Mouse (Mus musculus) layer of hippocampus, postnatal 14 days (tissue): ENCODE results near the gene Olfr1377. TPM values are rescaled to one million over a fixed set of nuclear protein-coding genes. Genes with fewer than 3 reads are reported as not detected.

Source experiments
- total RNA-seq, 2 experiments: library from RNA; stranded (reverse); gene quantifications; 2 replicates each; pipeline ENCODE4 v1.2.3; 2021

The Olfr1377 gene
- total RNA-seq, 2 experiments from 2014 or later = not detected

Other genes starting within 250 kb of the Olfr1377 start
- gene Zfp354c, start 154.2 kb upstream of the Olfr1377 start, total RNA-seq = 10 to 100 TPM; 46.4 to 51.7 TPM
- gene Zfp879, start 140.4 kb upstream of the Olfr1377 start, total RNA-seq = 1 to 10 TPM; 3.1 to 4.4 TPM
- gene Grm6, start 131.3 kb upstream of the Olfr1377 start, total RNA-seq = not detected
- 1 to 10 TPM; 6.1 to 6.5 TPM for gene Zfp454, start 94.3 kb upstream of the Olfr1377 start, total RNA-seq
- 10 to 100 TPM; 16.4 to 18.0 TPM for gene Zfp2, start 65.8 kb upstream of the Olfr1377 start, total RNA-seq
- gene Zfp354b, start 50.3 kb upstream of the Olfr1377 start, total RNA-seq = 1 to 10 TPM; 4.8 to 6.6 TPM
- not detected for gene 4933414I15Rik, start 38.2 kb upstream of the Olfr1377 start, total RNA-seq
- not detected for gene Prop1, start 28.2 kb upstream of the Olfr1377 start, total RNA-seq
- not detected for gene Olfr1378, start 15.4 kb upstream of the Olfr1377 start, total RNA-seq
- gene Olfr51, start 21.6 kb downstream of the Olfr1377 start, total RNA-seq = not detected
- gene Olfr54, start 32.3 kb downstream of the Olfr1377 start, total RNA-seq = not detected
- gene Olfr1375, start 66.1 kb downstream of the Olfr1377 start, total RNA-seq = not detected
- 1 to 10 TPM; 7.7 to 9.6 TPM for gene Zfp354a, start 77.3 kb downstream of the Olfr1377 start, total RNA-seq
- gene Gm12569, start 238.5 kb downstream of the Olfr1377 start, total RNA-seq = not detected